Mouse (Mus musculus) kidney, adult 10 weeks (tissue): ENCODE data around the gene Ifi208. TPM values are rescaled to one million over a fixed set of nuclear protein-coding genes. Genes with fewer than 3 reads are reported as not detected.

Experiments
- polyA plus RNA-seq: library from polyadenylated mRNA; stranded (reverse); fragments of 350-450 nt; fragmentation: Illumina TruSeq; extraction: RNeasy Lipid Tissue Mini Kit (QIAGEN cat#74804); gene quantifications from one replicate; pipeline ENCODE4 v1.2.3, GENCODE M21; 2014; ENCODE audit warnings: low read depth, low replicate concordance

The Ifi208 gene
- polyA plus RNA-seq = 3.0 TPM

GRCm38 (mm10) chr1:173673458-173674097, at the start of gene Ifi208:
Ifi208 (plus strand) TSS chr1:173673675.

GRCm38 (mm10) chr1:173630622-173631021, 42.9 kb upstream of the Ifi208 start, which contains the start of gene Ifi209:
Ifi209 (plus strand) TSS chr1:173630917.

GRCm38 (mm10) chr1:173741656-173742055, 68.2 kb downstream of the Ifi208 start, which contains the start of gene Ifi207:
Ifi207 (minus strand) TSS chr1:173741747.

Other genes starting within 250 kb of the Ifi208 start
- 1.1 TPM for gene Ifi206, start 182.6 kb upstream of the Ifi208 start, polyA plus RNA-seq
- not detected for gene Ifi214, start 137.7 kb upstream of the Ifi208 start, polyA plus RNA-seq
- 5.9 TPM for gene Ifi213, start 74.4 kb upstream of the Ifi208 start, polyA plus RNA-seq
- gene Ifi209, start 42.8 kb upstream of the Ifi208 start, polyA plus RNA-seq = 3.4 TPM
- 4.6 TPM for gene Ifi207, start 68.1 kb downstream of the Ifi208 start, polyA plus RNA-seq
- 10.5 TPM for gene Ifi204, start 93.3 kb downstream of the Ifi208 start, polyA plus RNA-seq
- gene Ifi211, start 239.4 kb downstream of the Ifi208 start, polyA plus RNA-seq = 7.2 TPM